ENCODE assay signal across 18 mouse cellular contexts in genomic region chr2:127929939-127930715, GRCm38 (mm10).
"Had no signal": no experiment of that assay in that cellular context is flagged by ENCODE, and none has a peak within 500 bp of the region (broad histone marks: within the 10 kb centered on the region; RNA-seq: fewer than 3 reads in every experiment).

No protein-coding gene starts in this region.

- H3K27me3 ChIP-seq: liver, embryonic 13.5 days; midbrain, embryonic 15.5 days; neural tube, embryonic 13.5 days had no signal

- H3K4me2 ChIP-seq: liver, embryonic 13.5 days; midbrain, embryonic 11.5 days; midbrain, embryonic 15.5 days; neural tube, embryonic 13.5 days had no signal

- ATAC-seq: midbrain, embryonic 15.5 days had no signal

- DNase-seq: kidney, adult 18-20 months; kidney, adult 9 months; kidney, postnatal 14 days; kidney, postnatal 4 days; liver, embryonic 13.5 days; lung, adult 2 months; lung, postnatal 14 days; lung, postnatal 4 days; right cerebral cortex, adult 18-20 months; right cerebral cortex, postnatal 14 days; right cerebral cortex, postnatal 4 days; thymus, adult 2 months; thymus, postnatal 14 days had no signal

- H3K27ac ChIP-seq: liver, embryonic 13.5 days; midbrain, embryonic 15.5 days; neural tube, embryonic 13.5 days; stomach, postnatal 0 days had no signal

- H3K36me3 ChIP-seq: liver, embryonic 13.5 days; midbrain, embryonic 15.5 days; neural tube, embryonic 13.5 days had no signal

- H3K9me3 ChIP-seq: liver, embryonic 13.5 days; midbrain, embryonic 15.5 days; neural tube, embryonic 13.5 days had no signal

- H3K4me3 ChIP-seq: liver, embryonic 13.5 days; midbrain, embryonic 15.5 days; myocyte; neural tube, embryonic 13.5 days had no signal

- H3K9ac ChIP-seq: liver, embryonic 13.5 days; midbrain, embryonic 15.5 days; neural tube, embryonic 13.5 days had no signal

- H3K4me1 ChIP-seq: liver, embryonic 13.5 days had no signal
